Mouse (Mus musculus): ENCODE measurements at regions not wholly inside any gene's neighbourhood (a gene's known extent, or its start where the extent isn't known, plus 50 kb on each side); places are given as distances from the start of the nearest gene placed in this dataset.
A peak's percentile ranks its signal among the peaks of the same experiment; 100 is the strongest.
"Not testable (repeated sequence)": the region's sequence is repeated elsewhere in the genome, so short reads cannot be mapped to it uniquely, and the experiment has no call there.

DNA sequence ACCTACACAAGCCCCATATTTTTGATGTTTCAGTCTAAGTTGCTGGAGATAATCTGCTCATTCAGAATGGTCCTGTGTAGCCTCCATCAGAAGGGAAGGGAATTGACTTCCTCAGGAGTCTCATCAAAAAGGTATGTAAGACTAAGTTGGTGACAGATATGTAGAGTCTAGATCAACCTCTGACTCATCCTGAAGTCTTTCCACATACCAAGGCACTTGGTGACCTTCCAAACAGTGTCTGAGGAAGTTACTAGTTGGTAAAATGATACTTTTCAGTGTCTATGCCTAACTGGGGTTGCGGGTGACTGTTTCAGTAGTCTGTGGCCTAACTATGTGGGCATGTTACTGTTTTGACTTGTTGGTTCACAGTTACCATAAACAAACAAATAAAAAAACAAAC lies 133.0 kb upstream of the Plcb4 start:
- DNase-seq (ENCODE audit: low spot score in 2 of 2): no peak

DNA sequence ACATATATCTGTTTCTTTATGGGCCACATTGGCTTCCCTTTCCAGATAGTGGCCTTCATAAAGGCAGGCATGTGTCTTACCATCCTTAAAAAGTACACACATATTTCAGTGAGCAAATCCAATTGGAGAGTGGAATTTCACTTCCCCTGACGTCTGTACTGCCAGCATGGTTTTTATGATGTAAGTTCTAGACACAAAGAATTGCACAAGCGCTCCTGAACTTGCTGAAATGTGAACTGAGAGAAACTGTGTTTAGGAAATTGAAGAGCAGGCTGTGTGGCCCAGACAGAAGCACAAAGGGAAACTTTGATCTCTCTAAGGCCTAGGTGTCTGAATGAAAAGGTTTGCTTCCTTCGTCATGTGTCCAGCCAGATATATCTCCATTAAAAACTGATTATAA lies 129.2 kb upstream of the Plcb4 start:
- DNase-seq (ENCODE audit: low spot score in 2 of 2): no peak

DNA sequence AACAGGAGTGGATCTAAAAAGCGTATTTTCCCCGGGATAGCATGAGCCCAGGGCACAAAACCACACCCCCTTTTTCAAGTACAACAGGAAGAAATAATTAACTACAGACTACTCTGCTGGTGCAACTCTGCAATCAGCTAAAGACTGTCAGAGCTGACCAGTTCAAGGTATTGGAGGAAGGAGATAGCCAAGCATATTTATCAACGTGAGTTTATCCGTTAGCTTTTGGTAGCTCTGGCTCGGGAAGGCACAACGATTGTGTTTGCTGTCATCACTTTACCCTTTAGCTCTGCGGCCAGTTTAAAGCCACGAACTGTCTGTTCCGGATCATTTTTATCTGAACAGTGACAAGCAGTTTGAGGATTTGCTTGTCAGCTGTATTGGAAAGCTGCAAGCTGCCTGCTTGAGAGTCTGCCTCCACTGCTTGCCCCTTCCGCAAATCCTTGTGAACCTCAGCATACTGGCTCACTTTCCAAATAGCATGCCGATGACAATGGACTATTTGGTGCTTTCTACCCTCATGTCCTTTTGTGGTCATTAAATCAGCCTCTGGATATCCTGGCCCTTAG lies 122.4 kb upstream of the Plcb4 start:
- DNase-seq (ENCODE audit: low spot score in 2 of 2): no peak

DNA sequence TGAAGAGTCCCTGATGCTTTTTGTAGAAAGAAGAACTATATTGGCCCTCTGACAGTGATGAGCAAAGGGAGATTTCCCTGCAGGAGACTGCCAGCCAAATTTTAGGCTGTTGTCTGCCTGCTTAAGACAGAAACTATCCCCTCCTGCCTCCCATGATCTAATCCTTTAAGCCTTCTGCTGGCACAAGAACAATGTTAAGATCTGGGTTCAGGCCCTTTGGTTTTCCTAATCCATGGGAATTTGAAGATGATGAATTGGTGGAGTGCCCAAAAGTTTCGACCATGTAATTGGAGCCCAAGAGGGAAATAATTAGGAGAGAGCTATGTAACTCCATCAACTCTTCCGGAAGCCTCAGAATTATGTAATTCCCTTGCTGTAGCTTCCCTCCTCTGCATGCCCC lies 120.8 kb upstream of the Plcb4 start:
- no peak for DNase-seq (ENCODE audit: low spot score in 2 of 2)

DNA sequence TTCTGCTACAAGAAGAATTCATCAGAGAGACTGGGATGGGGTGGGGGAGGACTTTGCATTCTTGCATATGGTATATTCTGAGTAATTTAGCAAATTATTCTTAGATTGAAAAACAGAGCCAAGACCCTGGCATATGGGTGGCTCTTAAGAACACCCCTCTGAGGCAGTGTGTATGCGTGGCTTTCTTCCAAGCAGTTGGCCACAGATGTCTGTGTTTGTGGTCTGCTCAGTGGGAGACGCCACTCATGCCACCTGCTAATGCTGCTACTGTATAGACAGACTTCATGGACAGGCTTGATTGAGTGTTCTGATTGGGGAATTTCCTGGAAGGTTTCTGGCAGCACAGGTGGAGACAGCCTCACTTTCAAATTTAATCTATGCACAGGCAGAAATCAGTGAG lies 117.8 kb upstream of the Plcb4 start:
- peak; percentile 22 to 29 for DNase-seq (ENCODE audit: low spot score in 2 of 2)

DNA sequence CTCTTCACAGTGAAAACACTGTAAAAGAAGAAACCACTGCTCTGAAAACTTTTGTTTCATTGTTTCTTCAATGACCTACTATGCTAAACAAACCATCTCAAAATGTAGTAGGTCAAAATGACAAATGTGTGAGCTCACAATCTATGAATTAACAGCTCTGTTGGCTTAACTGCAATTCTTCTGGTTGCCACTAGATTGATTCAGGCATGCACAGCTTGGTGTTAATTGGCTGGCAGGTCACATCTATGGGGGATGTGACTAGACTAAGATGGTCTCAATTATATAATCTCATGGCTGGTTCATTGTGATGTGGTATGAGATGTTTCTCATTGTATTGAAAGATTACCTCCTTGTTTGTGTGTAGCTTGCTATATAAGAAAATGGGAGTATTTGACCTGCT lies 116.9 kb upstream of the Plcb4 start:
- no peak for DNase-seq (ENCODE audit: low spot score in 2 of 2)

GRCm38 (mm10) chr2:135544882-135545281 lies 113.9 kb upstream of the Plcb4 start:
- no peak for DNase-seq (ENCODE audit: low spot score in 2 of 2)

DNA sequence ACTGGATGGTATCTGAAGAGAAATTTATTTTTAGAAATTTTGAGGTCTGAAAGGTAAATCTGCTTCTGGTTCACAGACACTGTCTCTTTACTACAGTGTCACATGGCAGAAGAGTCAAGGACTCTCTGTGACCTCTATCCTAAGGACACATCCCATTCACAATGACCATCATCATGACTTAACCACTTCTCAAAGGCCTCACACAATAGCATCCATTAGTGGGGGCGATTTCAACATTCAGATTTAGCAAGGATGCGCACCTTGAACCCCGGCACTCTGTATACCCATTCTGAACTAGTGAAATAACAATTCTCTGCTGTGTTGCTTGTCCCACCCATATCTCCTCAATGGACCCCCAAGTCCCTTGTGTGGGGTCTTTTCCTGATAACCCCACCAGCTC lies 110.8 kb upstream of the Plcb4 start:
- no peak for DNase-seq (ENCODE audit: low spot score in 2 of 2)

DNA sequence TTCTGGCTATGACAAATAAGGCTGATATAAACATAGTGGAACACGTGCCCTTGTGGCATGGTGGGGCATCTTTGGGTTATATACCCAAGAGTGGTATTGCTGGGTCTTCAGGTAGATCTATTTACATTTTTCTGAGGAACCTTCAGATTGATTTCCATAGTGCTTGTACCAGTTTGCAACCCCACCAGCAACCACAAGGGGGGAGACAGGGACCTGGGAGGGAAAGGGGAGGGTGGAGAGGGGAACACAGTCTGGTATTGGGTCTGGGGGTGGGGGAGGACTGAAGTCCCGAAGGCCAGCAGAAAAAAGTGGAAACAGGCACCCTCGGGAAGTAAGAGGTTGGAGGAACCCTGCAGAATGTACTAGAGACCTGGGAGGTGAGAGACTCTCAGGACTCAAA lies 105.8 kb upstream of the Plcb4 start:
- no peak for DNase-seq (ENCODE audit: low spot score in 2 of 2)

DNA sequence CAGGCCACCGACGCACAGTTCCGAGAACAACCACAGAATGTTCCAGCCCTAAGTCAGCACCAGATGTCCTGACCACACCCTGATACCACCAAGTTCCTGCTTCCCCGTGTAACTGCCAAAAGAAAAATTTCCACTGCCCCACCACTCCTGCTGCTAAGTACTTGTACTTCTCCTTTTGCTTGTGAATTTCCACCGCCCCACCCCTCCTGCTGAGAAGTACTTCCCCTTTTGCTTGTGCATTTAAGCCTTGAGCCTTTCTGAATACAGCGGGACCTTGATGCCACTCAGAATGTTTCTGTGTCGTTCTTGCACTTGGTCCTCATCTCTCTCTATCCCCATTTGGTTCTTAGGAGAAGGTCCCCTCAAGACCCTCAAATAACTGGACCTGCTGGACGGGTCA lies 100.8 kb upstream of the Plcb4 start:
- not testable (repeated sequence) for DNase-seq (ENCODE audit: low spot score in 2 of 2)

DNA sequence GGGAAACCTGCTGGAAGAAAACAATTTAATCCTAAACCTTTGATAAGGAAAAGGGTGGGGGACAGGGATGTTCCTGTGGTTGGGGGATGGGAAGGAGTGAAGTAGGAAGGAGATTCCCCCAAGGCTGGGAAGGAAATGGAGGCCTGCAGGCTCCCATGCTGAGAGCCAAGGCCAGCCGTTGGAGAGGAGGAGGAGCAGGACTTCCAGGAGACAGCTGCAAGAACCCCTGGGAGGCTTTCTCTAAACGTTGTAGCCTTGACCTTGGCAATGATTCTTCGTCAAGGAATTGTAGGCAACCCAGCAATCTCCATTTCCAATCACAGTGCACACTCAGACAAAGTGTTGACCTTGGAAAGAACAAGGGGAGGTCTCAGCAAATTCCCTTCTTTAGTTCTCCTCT lies 99.5 kb upstream of the Plcb4 start:
- no peak for DNase-seq (ENCODE audit: low spot score in 2 of 2)

GRCm38 (mm10) chr2:135559933-135560710 lies 98.7 kb upstream of the Plcb4 start:
- DNase-seq (ENCODE audit: low spot score in 2 of 2): no peak

DNA sequence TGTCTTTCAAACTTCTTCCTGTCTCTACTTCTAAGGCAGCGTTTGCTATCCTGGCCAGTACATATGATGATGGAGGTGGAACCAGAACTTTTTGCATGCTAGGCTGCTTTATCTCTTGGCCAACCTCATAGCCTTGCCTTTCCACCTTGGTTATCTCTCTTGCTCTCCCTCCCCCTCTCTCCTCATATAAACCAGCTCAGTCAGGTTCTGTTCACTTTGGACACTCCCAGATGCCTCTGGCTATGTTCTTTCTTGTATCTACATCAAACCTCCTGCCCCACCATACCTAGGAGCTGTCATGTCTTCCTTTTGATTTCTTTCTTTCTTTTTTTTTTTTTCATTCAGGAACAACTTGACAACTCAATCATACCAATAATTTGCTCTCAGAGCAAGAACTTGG lies 98.0 kb upstream of the Plcb4 start:
- no peak for DNase-seq (ENCODE audit: low spot score in 2 of 2)

DNA sequence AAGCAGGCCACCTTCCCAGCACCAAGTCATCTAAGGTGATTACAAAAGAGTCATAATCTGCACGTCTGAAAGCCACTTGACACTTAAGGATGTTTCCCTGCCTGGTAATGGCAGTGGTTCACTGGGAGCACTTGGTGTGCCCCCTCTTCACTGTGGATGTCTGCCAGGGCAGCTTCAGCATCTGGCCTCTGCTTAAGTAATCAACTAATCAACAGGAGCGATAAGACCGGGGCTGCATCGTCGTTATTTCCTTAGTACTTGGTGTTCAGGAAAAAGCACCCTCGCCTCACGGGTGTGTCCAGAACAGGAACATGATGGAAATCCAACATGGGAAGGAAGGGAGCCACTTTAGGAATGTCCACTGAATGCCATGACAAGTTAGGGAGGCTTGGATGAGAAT lies 97.1 kb upstream of the Plcb4 start:
- DNase-seq (ENCODE audit: low spot score in 2 of 2): no peak

GRCm38 (mm10) chr2:135562140-135562890 lies 96.5 kb upstream of the Plcb4 start:
- DNase-seq (ENCODE audit: low spot score in 2 of 2): peak in 1 of 2 experiments; percentile 6

DNA sequence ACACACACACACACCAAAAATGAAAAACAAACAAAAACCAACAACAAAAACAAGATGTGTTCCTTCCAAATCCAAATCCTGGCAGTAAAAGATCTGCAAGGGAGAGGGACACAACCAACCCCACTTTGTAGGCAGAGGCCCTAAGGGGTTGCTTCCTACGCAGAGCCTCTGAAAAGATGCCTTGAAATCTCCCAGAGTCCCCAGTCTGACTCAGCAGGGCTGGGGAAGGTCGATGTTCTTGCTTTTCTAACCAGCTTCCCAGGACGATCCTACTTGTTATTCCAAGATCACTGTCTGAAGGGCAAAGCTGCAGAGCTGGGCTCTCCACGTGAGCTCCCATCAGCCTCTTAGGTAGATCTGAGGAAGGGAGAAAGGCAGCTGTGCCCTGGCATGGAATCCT lies 94.6 kb upstream of the Plcb4 start:
- DNase-seq (ENCODE audit: low spot score in 2 of 2): no peak

GRCm38 (mm10) chr2:135568350-135568749 lies 90.5 kb upstream of the Plcb4 start:
- DNase-seq (ENCODE audit: low spot score in 2 of 2): no peak

DNA sequence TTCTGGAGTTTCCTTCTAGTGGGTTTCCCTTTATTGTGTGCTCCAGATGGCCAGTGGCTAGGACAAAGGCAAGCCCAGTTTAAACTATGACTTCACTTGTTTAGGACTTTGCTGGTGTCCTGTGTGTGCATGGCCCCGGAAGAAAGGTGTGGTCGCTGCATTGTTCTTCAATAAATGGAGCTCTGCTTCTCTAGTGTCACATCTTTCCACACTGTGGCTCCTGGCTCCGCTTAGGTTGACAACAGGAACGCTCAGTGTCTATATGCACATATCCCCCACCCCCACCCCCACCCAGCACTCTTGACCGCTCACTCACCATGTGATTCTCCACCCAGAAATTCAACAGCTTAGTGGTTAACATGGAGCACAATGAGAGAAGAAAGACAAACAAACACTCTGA lies 87.2 kb upstream of the Plcb4 start:
- no peak for DNase-seq (ENCODE audit: low spot score in 2 of 2)

- no peak for DNase-seq (ENCODE audit: low spot score in 2 of 2)
These were observed 81.6 kb upstream of the Plcb4 start for GRCm38 (mm10) chr2:135577228-135577627.

GRCm38 (mm10) chr2:135578135-135578534 lies 80.7 kb upstream of the Plcb4 start:
- DNase-seq (ENCODE audit: low spot score in 2 of 2): no peak

- DNase-seq (ENCODE audit: low spot score in 2 of 2): no peak
These were observed 79.3 kb upstream of the Plcb4 start for GRCm38 (mm10) chr2:135579514-135579913.

- no peak for DNase-seq (ENCODE audit: low spot score in 2 of 2)
These were observed 78.8 kb upstream of the Plcb4 start for GRCm38 (mm10) chr2:135580051-135580450.

DNA sequence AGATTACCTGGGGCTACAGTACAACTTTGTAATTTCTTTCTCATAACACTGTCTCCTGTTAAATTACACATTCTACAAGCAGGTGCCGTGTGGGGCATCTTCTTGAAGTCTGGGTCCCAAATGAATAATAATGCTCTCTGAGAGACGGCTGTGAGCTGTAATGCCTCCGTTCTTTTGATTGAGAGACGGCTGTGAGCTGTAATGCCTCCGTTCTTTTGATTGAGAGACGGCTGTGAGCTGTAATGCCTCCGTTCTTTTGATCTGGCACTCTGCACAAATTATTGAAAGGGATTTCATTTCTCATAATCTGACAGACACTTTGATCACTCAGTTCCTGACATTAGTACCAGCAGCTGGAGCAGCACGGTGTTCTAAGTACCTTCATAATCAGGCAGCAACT lies 76.5 kb upstream of the Plcb4 start:
- no peak for DNase-seq (ENCODE audit: low spot score in 2 of 2)
